ENCODE assay signal across 28 mouse cellular contexts in the genomic region with DNA sequence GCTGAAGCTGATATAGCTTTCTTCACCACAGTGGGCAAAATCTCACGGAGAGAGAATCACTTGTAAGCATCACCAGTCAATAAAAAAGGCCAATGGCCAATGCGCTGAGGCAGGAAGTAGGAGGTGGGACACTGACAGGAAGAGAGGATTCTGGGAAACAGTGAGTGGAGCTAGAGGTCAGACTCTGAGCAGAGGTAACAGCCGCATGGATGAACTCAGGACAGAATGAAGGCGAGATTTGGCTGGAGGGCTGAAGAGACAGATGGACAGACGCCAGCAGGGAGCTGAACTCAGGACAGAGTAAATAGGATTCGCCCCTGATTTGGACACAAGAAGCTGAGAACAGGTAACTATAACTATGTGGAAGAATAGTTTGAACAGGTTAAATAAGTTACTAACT. TPM values are rescaled to one million over a fixed set of nuclear protein-coding genes. Genes with fewer than 3 reads are reported as not detected.
DNase-seq lines count a peak whose midpoint lies in the region; ATAC-seq lines count a peak whose summit lies in the region.
"Had no signal": no experiment of that assay in that cellular context is flagged by ENCODE, and none has a peak within 500 bp of the region (broad histone marks: within the 10 kb centered on the region; RNA-seq: fewer than 3 reads in every experiment).

No protein-coding gene starts in this region.

- H3K27me3 ChIP-seq in kidney, embryonic 15.5 days = no peaks in the 10 kb centered on the region
- H3K27me3 ChIP-seq in hindbrain, embryonic 12.5 days = no peaks in the 10 kb centered on the region
- H3K27me3 ChIP-seq: heart, embryonic 12.5 days; limb, embryonic 12.5 days; lung, embryonic 15.5 days; megakaryocyte, embryonic 14.5 days; midbrain, embryonic 13.5 days had no signal

- peaks cover 8% of the 10 kb centered on the region; the same call in 1 of the 2 replicates for H3K36me3 ChIP-seq in kidney, embryonic 15.5 days
- 0 out of 2 replicates have a peak, but pooled peaks cover 2% of the 10 kb centered on the region for H3K36me3 ChIP-seq in hindbrain, embryonic 12.5 days

- H3K4me1 ChIP-seq in kidney, embryonic 15.5 days = peaks cover 4% of the 10 kb centered on the region; the same call in 1 of the 2 replicates
- H3K4me1 ChIP-seq in hindbrain, embryonic 12.5 days = 0 out of 2 replicates have a peak, but pooled peaks cover 1% of the 10 kb centered on the region
- H3K4me1 ChIP-seq: forebrain, embryonic 10.5 days; lung, embryonic 15.5 days; megakaryocyte, embryonic 14.5 days had no signal

- no peak overlapping the region for H3K4me2 ChIP-seq in kidney, embryonic 15.5 days
- H3K4me2 ChIP-seq in hindbrain, embryonic 12.5 days (replicated peaks) = no peak overlapping the region
- H3K4me2 ChIP-seq: heart, embryonic 12.5 days; limb, embryonic 12.5 days; lung, embryonic 15.5 days; midbrain, embryonic 13.5 days had no signal

- no peak for ATAC-seq in kidney, embryonic 15.5 days (replicated peaks; ENCODE audit: low FRiP score)
- no peak for ATAC-seq in hindbrain, embryonic 12.5 days (ENCODE audit: low FRiP score)
- ATAC-seq: forebrain, embryonic 16.5 days; intestine, postnatal 0 days; midbrain, embryonic 13.5 days had no signal

- no peak overlapping the region for H3K27ac ChIP-seq in kidney, embryonic 15.5 days
- no peak overlapping the region for H3K27ac ChIP-seq in hindbrain, embryonic 12.5 days
- H3K27ac ChIP-seq: forebrain, embryonic 10.5 days; hindbrain, embryonic 10.5 days; limb, embryonic 12.5 days; liver, embryonic 14.5 days; lung, embryonic 15.5 days; midbrain, embryonic 13.5 days had no signal

- WGBS in kidney, embryonic 15.5 days = 83% methylated on average over 6 of the region's 6 CpGs
- 90% methylated on average over 6 of the region's 6 CpGs for WGBS in hindbrain, embryonic 12.5 days

- peak; percentile 23 for DNase-seq in cerebellum, adult 11-12 months
- DNase-seq in cerebellum, adult 8-10 months = no peak
- DNase-seq in kidney, adult 8-10 months = peak; percentile 28 to 68
- peak; percentile 41 for DNase-seq in R1 (ENCODE audit: low read depth, low spot score)
- peak; percentile 37 to 51 for DNase-seq in cerebellum, postnatal 14 days
- DNase-seq in ovary, postnatal 10 days (ENCODE audit: low spot score) = no peak
- DNase-seq: adrenal gland, postnatal 36 days; gastrocnemius, postnatal 10 days; heart, postnatal 10 days; layer of hippocampus, postnatal 36 days; lung, postnatal 36 days had no signal

- H3K4me3 ChIP-seq in kidney, embryonic 15.5 days (replicated peaks) = no peak overlapping the region
- H3K4me3 ChIP-seq in hindbrain, embryonic 12.5 days = no peak overlapping the region
- H3K4me3 ChIP-seq: forebrain, embryonic 10.5 days; heart, embryonic 12.5 days; hindbrain, embryonic 10.5 days; limb, embryonic 12.5 days; lung, embryonic 15.5 days; megakaryocyte, embryonic 14.5 days; midbrain, embryonic 13.5 days had no signal

- H3K9me3 ChIP-seq in kidney, embryonic 15.5 days (replicated peaks) = no peaks in the 10 kb centered on the region
- no peaks in the 10 kb centered on the region for H3K9me3 ChIP-seq in hindbrain, embryonic 12.5 days (replicated peaks)
- H3K9me3 ChIP-seq: forebrain, embryonic 10.5 days; heart, embryonic 12.5 days; hindbrain, embryonic 10.5 days; limb, embryonic 12.5 days; lung, embryonic 15.5 days; megakaryocyte, embryonic 14.5 days; midbrain, embryonic 13.5 days had no signal

- H3K9ac ChIP-seq in kidney, embryonic 15.5 days = no peak overlapping the region
- H3K9ac ChIP-seq in hindbrain, embryonic 12.5 days = no peak overlapping the region
- H3K9ac ChIP-seq: heart, embryonic 12.5 days; limb, embryonic 12.5 days; liver, embryonic 14.5 days; lung, embryonic 15.5 days; midbrain, embryonic 13.5 days had no signal

RNA-seq across cellular contexts. Expression of gene Gm17304, which starts 3.8 kb away (rescaled TPM):
- not detected in 2 replicates for polyA plus RNA-seq in kidney, embryonic 15.5 days (2015; fragmentation: Nextera tagmentation; extraction: Ambion mirVana)
- not detected in 2 replicates for polyA plus RNA-seq in hindbrain, embryonic 12.5 days (2016; fragmentation: Nextera tagmentation; extraction: Ambion mirVana)
- polyA plus RNA-seq: cortical plate, adult 2 months; embryonic facial prominence, embryonic 11.5 days; forebrain, embryonic 10.5 days; forebrain, embryonic 16.5 days; heart, embryonic 12.5 days; hindbrain, embryonic 10.5 days; intestine, postnatal 0 days; limb, embryonic 12.5 days; liver, embryonic 14.5 days; lung, embryonic 15.5 days; midbrain, embryonic 13.5 days; neural tube, embryonic 11.5 days; spleen, adult 2 months; testis, adult 2 months had no signal

Comparison
In these comparisons a context has a peak if more than half of its experiments do, and no peak if none do; other contexts are left out.
1. DNase-seq: peak in cerebellum, adult 11-12 months (single experiment), kidney, adult 8-10 months (2 of 2), R1 (single experiment) and cerebellum, postnatal 14 days (2 of 2); none in cerebellum, adult 8-10 months (single experiment) and ovary, postnatal 10 days (single experiment).